Mouse (Mus musculus) heart, adult 2 months (tissue): ENCODE measurements at regions not wholly inside any gene's neighbourhood (a gene's known extent, or its start where the extent isn't known, plus 50 kb on each side); places are given as distances from the start of the nearest gene placed in this dataset.

Experiments
- DNase-seq, 2 experiments: peaks; one replicate each; pipeline ENCODE4 v3.0.0; 2021
- H3K27ac ChIP-seq: fragments of 200-600 bp; 2 replicates; pipeline ENCODE4 v1.8.1; 2022
- H3K27me3 ChIP-seq: fragments of 200-500 bp; 2 replicates; pipeline ENCODE4 v1.6.1; 2012; ENCODE audit warnings: mild to moderate bottlenecking, low read length, inconsistent platforms, mixed read lengths; ENCODE audit not compliant: control insufficient read depth, insufficient read depth
- H3K36me3 ChIP-seq: fragments of 200-500 bp; 2 replicates; pipeline ENCODE4 v1.6.1; 2012; ENCODE audit warnings: low read length, inconsistent platforms; ENCODE audit not compliant: control insufficient read depth, insufficient read depth
- H3K4me1 ChIP-seq: fragments of 200-500 bp; 2 replicates; pipeline ENCODE4 v1.6.1; 2011; ENCODE audit warnings: low read length; ENCODE audit not compliant: control insufficient read depth, insufficient read depth
- H3K4me3 ChIP-seq: fragments of 200-600 bp; 2 replicates; pipeline ENCODE4 v1.8.1; 2022
- H3K79me2 ChIP-seq: fragments of 200-500 bp; replicated peaks from 2 replicates; pipeline ENCODE4 v1.6.1; 2012; ENCODE audit warnings: mild to moderate bottlenecking, inconsistent platforms, low read length, moderate library complexity, mixed read lengths; ENCODE audit not compliant: control insufficient read depth, insufficient read depth
- H3K9ac ChIP-seq: fragments of 200-500 bp; 2 replicates; pipeline ENCODE4 v1.6.1; 2012; ENCODE audit warnings: low read depth, mild to moderate bottlenecking, control low read depth, inconsistent platforms, low read length, mixed read lengths
- CTCF ChIP-seq: fragments of 200-600 bp; IDR thresholded peaks from 2 replicates; pipeline ENCODE4 v1.8.1; 2022; ENCODE audit warnings: antibody characterized with exemption, mild to moderate bottlenecking, moderate library complexity
- EP300 ChIP-seq: fragments of 200-500 bp; IDR thresholded peaks from 2 replicates; pipeline ENCODE4 v1.6.1; 2011; ENCODE audit warnings: low read depth, low read length, control low read depth; ENCODE audit not compliant: insufficient read depth
- POLR2A ChIP-seq: fragments of 200-500 bp; IDR thresholded peaks from 2 replicates; pipeline ENCODE4 v1.6.1; 2011; ENCODE audit warnings: mild to moderate bottlenecking, low read depth, low read length, control low read depth; ENCODE audit not compliant: insufficient read depth
- WGBS: fragments of 180-500 bp; shearing (Covaris S2); methylation state at CpG from one replicate; pipeline ENCODE4 v1.1.7; 2018; 5-methylcytosine and 5-hydroxymethylcytosine counted together
- intact Hi-C: fragments of 180-260 bp; cut with DNase I; formaldehyde crosslinking; loops from one replicate; pipeline ENCODE4 v1.15.1; 2025

DNA sequence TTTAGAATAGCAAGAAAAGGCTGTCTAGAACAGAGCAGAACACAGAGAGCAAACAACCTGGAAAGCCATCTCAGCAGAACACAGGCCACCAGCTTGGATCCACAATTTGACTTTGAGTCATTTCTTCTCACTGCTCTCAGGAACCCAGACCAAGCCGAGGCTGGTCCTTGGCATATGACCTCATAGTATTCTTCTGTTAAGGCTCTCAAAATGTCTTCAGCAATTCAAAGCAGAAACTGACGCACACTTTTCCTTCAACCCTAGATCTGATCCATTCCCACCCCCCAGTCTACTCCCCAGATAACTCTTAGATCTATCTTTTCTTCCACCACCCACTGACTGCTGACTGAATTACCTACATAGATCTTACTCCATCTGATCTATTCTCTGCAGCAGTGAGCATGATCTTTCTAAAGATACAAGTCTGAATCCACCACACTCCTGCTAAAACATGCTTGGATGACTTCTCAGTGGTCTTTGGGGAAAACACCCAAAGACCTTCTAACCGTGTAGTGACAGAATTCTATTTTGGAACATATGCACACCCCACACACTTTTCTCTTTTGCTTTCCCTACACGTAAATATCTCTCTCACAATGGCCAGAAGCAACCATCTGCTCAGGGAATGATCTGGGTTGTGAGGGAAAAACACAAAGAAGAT is 88.6 kb downstream of the Tbx19 start:
- DNase-seq: no peak
- no peaks in the 10 kb centered on the region for H3K36me3 ChIP-seq
- H3K27ac ChIP-seq: no peak overlapping the region
- TF ChIP-seq POLR2A (no peak), EP300 (no peak), CTCF (no peak)
- intact Hi-C loops: no loop called here
- 82% methylated on average over 4 of the region's 4 CpGs for WGBS
- H3K4me3 ChIP-seq: no peak overlapping the region
- H3K79me2 ChIP-seq: no peaks in the 10 kb centered on the region
- no peaks in the 10 kb centered on the region for H3K27me3 ChIP-seq
- no peak overlapping the region for H3K9ac ChIP-seq
- H3K4me1 ChIP-seq: peaks cover 3% of the 10 kb centered on the region; the same call in 1 of the 2 replicates

GRCm38 (mm10) chr1:165064981-165065380 is 95.6 kb downstream of the Tbx19 start:
- TF ChIP-seq EP300 (no peak), POLR2A (no peak), CTCF (no peak)
- intact Hi-C loops: no loop called here
- Histone ChIP-seq H3K9ac (no peak overlapping the region), H3K27me3 (no peaks in the 10 kb centered on the region), H3K4me3 (no peak overlapping the region), H3K4me1 (no peaks in the 10 kb centered on the region), H3K27ac (no peak overlapping the region), H3K79me2 (no peaks in the 10 kb centered on the region), H3K36me3 (no peaks in the 10 kb centered on the region)
- WGBS: 91% methylated on average over 5 of the region's 5 CpGs
- no peak for DNase-seq

DNA sequence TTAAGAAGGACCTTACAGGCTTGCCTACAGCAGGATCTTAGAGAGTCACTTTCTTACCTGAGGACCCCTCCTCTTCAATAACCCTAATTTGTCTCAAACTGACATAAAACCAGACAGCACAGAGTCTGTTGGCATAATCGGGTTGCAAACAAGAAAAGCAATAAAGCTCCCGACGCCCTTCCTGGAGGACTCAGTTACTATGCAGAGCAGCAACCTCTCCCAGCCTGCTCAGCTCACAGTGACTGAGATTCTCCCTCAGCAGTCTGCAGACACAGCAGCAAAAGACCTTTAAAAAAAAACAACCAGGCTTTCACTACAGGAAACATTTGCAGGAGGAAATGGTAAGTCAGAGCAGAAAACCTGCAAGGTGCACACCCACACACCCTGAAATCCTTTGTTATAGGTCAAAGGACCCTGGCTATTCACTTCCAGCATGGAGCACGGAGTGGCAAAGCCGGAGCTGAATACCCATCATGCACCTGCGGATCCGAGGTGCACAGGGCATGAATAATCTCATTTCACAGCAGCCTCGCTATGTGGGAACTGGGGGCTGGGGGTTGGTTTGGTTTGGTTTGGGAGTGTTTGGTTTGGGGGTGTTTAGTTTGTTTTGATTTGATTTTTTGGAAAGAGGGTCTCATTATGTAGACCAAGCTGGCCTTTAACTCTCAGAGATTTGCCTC is 97.6 kb downstream of the Tbx19 start:
- no peaks in the 10 kb centered on the region for H3K79me2 ChIP-seq
- TF ChIP-seq CTCF (no peak), EP300 (no peak), POLR2A (no peak)
- no peak overlapping the region for H3K9ac ChIP-seq
- H3K27me3 ChIP-seq: no peaks in the 10 kb centered on the region
- H3K27ac ChIP-seq: no peak overlapping the region
- H3K4me3 ChIP-seq: no peak overlapping the region
- no peaks in the 10 kb centered on the region for H3K4me1 ChIP-seq
- H3K36me3 ChIP-seq: no peaks in the 10 kb centered on the region
- intact Hi-C loops: no loop called here
- DNase-seq: no peak
- WGBS: 67% methylated on average over 8 of the region's 8 CpGs

GRCm38 (mm10) chr1:165061420-165061819 is 99.2 kb downstream of the Tbx19 start:
- 51% methylated on average over 3 of the region's 3 CpGs for WGBS
- Histone ChIP-seq H3K9ac (no peak overlapping the region), H3K27ac (no peak overlapping the region), H3K79me2 (no peaks in the 10 kb centered on the region), H3K27me3 (no peaks in the 10 kb centered on the region), H3K4me1 (no peaks in the 10 kb centered on the region), H3K4me3 (no peak overlapping the region), H3K36me3 (no peaks in the 10 kb centered on the region)
- intact Hi-C loops: no loop called here
- DNase-seq: no peak
- TF ChIP-seq CTCF (no peak), EP300 (no peak), POLR2A (no peak)

DNA sequence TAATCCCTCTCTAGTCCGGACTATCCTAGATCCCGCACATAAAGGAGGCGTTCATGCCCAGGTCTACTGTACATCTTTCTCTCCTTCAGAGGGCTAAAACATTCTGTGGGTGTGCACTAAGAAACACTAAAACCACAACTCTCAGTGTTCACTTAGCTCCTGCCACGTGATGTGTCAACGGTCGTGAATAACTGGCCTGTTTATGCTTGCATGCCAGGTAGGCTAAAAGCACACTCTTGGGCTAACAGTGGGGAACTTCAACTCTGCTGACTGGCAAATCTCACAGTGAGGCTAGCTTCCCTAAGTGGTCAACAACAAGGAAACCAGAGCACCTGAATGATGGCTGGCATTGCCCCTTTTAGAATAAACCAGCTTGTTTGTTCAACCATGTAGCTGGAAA is 106.3 kb downstream of the Tbx19 start:
- intact Hi-C loops: no loop called here

DNA sequence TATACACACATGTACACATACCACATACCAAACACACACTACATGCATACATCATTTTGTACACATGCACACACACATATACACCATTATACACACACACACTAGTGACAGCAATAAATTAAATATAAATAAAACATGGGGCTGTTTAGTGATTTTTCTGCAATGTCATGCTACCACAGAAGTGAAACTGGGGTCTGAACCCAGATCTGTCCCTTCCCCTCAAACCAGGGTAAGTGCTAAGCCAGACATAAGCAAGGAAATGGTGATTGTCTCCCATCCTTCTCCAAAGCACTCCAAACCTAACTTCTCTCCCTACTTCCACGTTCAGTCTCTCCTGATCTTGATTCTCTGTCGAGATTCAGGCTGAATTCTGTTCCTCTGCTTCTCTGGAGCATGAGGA is 109.3 kb downstream of the Tbx19 start:
- intact Hi-C loops: no loop called here
- H3K4me1 ChIP-seq: peaks cover 3% of the 10 kb centered on the region
- H3K79me2 ChIP-seq: no peaks in the 10 kb centered on the region
- no peak overlapping the region for H3K27ac ChIP-seq
- 57% methylated on average over 2 of the region's 2 CpGs for WGBS
- TF ChIP-seq EP300: no peak
- no peak for TF ChIP-seq CTCF
- TF ChIP-seq POLR2A: no peak
- no peak overlapping the region for H3K9ac ChIP-seq
- no peaks in the 10 kb centered on the region for H3K36me3 ChIP-seq
- no peak overlapping the region for H3K4me3 ChIP-seq
- no peaks in the 10 kb centered on the region for H3K27me3 ChIP-seq
- DNase-seq: no peak

More for the DNA sequence above, 106.3 kb downstream of the Tbx19 start:
- no peak overlapping the region for H3K27ac ChIP-seq
- TF ChIP-seq EP300: no peak
- no peak for TF ChIP-seq CTCF
- no peak for TF ChIP-seq POLR2A
- WGBS: 88% methylated on average over 6 of the region's 6 CpGs
- no peaks in the 10 kb centered on the region for H3K36me3 ChIP-seq
- no peak overlapping the region for H3K4me3 ChIP-seq
- no peaks in the 10 kb centered on the region for H3K79me2 ChIP-seq
- H3K4me1 ChIP-seq: no peaks in the 10 kb centered on the region; the same call in 1 of the 2 replicates
- no peaks in the 10 kb centered on the region for H3K27me3 ChIP-seq
- no peak for DNase-seq
- H3K9ac ChIP-seq: no peak overlapping the region
